Mouse (Mus musculus): ENCODE measurements at regions not wholly inside any gene's neighbourhood (a gene's known extent, or its start where the extent isn't known, plus 50 kb on each side); places are given as distances from the start of the nearest gene placed in this dataset.
A peak's percentile ranks its signal among the peaks of the same experiment; 100 is the strongest.

GRCm38 (mm10) chr13:72114776-72115663 lies 151.5 kb upstream of the Irx1 start:
- in situ Hi-C loops (cut with MboI; ENCODE audit: low pct_unique_long_range_greater_than_20kb): no loop called here
- DNase-seq (ENCODE audit: low read depth, low spot score) (no peak), ATAC-seq (no peak)
- POLR2A ChIA-PET: interaction anchor here (0.6 kb wide), 1 partner anchor 225 kb away, joined by 5 read pairs; no protein-coding TSS in a partner anchor
- no peaks in the 10 kb centered on the region for H3K27me3 ChIP-seq
- CTCF ChIA-PET: no interaction called here
- no peak for TF ChIP-seq CTCF (IDR thresholded peaks at IDR 0.05)

DNA sequence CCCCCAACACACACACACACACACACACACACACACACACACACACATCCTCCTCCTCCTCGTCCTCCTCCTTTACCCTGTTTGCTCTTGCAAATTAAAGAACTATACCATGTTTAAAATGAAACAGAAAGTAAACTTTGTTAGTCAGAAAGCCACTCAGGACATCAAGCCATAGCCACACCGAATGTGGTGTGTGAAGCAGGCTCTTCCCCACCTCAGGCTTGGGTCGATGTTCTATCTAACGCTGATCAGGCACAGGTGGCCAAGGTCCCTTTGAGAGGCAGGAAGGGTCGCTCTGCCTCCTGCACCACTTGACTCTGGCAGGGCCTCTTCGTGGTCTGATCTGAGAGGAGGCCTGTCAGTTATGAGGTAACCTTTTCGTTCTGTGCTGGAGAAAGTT lies 156.9 kb upstream of the Irx1 start:
- ChIA-PET POLR2A (no interaction called here), CTCF (no interaction called here)
- no peak for ATAC-seq
- in situ Hi-C loops (cut with MboI; ENCODE audit: low pct_unique_long_range_greater_than_20kb): no loop called here
- no peak for TF ChIP-seq CTCF (IDR thresholded peaks at IDR 0.05)
- H3K27me3 ChIP-seq: no peaks in the 10 kb centered on the region
- DNase-seq (ENCODE audit: low read depth, low spot score): no peak

GRCm38 (mm10) chr13:72120911-72121553 lies 157.5 kb upstream of the Irx1 start:
- in situ Hi-C loops (cut with MboI; ENCODE audit: low pct_unique_long_range_greater_than_20kb): no loop called here
- ChIA-PET POLR2A (no interaction called here), CTCF (no interaction called here)
- no peak for ATAC-seq
- TF ChIP-seq CTCF (IDR thresholded peaks at IDR 0.05): no peak
- no peak for DNase-seq (ENCODE audit: low read depth, low spot score)
- H3K27me3 ChIP-seq: no peaks in the 10 kb centered on the region

GRCm38 (mm10) chr13:72121554-72122229 lies 158.2 kb upstream of the Irx1 start:
- no peak for DNase-seq (ENCODE audit: low read depth, low spot score)
- ATAC-seq: no peak
- no peak for TF ChIP-seq CTCF (IDR thresholded peaks at IDR 0.05)
- in situ Hi-C loops (cut with MboI; ENCODE audit: low pct_unique_long_range_greater_than_20kb): no loop called here
- POLR2A ChIA-PET: no interaction called here
- CTCF ChIA-PET: no interaction called here
- no peaks in the 10 kb centered on the region for H3K27me3 ChIP-seq

GRCm38 (mm10) chr13:72122230-72122627 lies 158.7 kb upstream of the Irx1 start:
- POLR2A ChIA-PET: no interaction called here
- in situ Hi-C loops (cut with MboI; ENCODE audit: low pct_unique_long_range_greater_than_20kb): no loop called here
- TF ChIP-seq CTCF (IDR thresholded peaks at IDR 0.05): no peak
- DNase-seq (ENCODE audit: low read depth, low spot score) (no peak), ATAC-seq (no peak)
- CTCF ChIA-PET: interaction anchor here (1.0 kb wide), 1 partner anchor 9 kb away, joined by 3 read pairs; no protein-coding TSS in a partner anchor
- H3K27me3 ChIP-seq: no peaks in the 10 kb centered on the region

DNA sequence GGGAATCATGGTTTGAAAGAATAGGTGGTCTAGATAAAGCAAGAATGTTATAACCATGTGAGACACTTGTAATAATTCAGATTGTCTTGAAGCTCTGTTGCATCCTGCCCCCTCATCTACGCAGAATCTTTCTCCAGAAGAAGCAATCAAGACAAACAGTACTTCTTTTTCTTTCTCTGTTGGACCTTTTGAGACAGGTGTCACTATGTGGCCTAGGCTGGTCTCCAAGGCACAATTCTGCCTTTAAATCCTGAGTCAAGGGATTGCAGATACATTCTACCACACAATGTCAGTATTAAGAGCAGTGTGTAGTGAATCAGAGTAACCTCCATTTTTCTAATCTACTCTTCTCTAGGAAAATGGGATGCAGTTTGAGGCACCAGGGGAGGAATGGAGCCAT lies 164.8 kb upstream of the Irx1 start:
- no peak for ATAC-seq
- ChIA-PET POLR2A (no interaction called here), CTCF (no interaction called here)
- DNase-seq (ENCODE audit: low read depth, low spot score): no peak
- no peak for TF ChIP-seq CTCF (IDR thresholded peaks at IDR 0.05)
- no peaks in the 10 kb centered on the region for H3K27me3 ChIP-seq
- in situ Hi-C loops (cut with MboI; ENCODE audit: low pct_unique_long_range_greater_than_20kb): no loop called here

GRCm38 (mm10) chr13:72131341-72131740 lies 167.8 kb upstream of the Irx1 start:
- in situ Hi-C loops (cut with MboI; ENCODE audit: low pct_unique_long_range_greater_than_20kb): no loop called here
- CTCF ChIA-PET: interaction anchor here (1.1 kb wide), 1 partner anchor 9 kb away, joined by 3 read pairs; no protein-coding TSS in a partner anchor
- POLR2A ChIA-PET: no interaction called here
- no peaks in the 10 kb centered on the region for H3K27me3 ChIP-seq
- no peak for TF ChIP-seq CTCF (IDR thresholded peaks at IDR 0.05)
- ATAC-seq (no peak), DNase-seq (ENCODE audit: low read depth, low spot score) (no peak)

GRCm38 (mm10) chr13:72134101-72134768 lies 170.7 kb upstream of the Irx1 start:
- ATAC-seq (no peak), DNase-seq (ENCODE audit: low read depth, low spot score) (no peak)
- CTCF ChIA-PET: no interaction called here
- TF ChIP-seq CTCF (IDR thresholded peaks at IDR 0.05): no peak
- no peaks in the 10 kb centered on the region for H3K27me3 ChIP-seq
- POLR2A ChIA-PET: no interaction called here
- in situ Hi-C loops (cut with MboI; ENCODE audit: low pct_unique_long_range_greater_than_20kb): no loop called here

DNA sequence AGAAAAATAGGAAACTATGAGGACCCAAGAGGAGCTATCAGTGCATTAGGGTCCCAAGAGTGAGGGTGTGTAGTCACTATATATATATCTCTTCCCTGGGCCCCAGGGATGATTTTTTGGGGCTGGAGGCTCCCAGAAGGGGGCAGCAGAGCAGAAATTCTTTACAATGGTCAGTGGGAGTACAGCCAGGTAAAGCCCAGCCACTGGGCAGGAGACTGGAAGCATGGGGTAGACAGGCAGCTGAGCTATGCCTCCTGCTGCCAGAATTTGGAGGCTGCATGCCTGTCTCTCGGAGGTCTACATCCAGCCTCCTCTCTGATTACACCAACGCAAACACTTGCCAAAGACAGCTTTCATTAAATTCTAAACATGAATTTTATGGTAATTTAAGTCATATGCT lies 202.7 kb upstream of the Irx1 start:
- H3K27me3 ChIP-seq: no peaks in the 10 kb centered on the region
- ChIA-PET POLR2A (no interaction called here), CTCF (interaction anchor here (1.2 to 2.1 kb wide), 3 partner anchors 8 to 458 kb away, joined by 3 to 5 read pairs (median 4); no protein-coding TSS in a partner anchor)
- ATAC-seq (no peak), DNase-seq (ENCODE audit: low read depth, low spot score) (no peak)
- in situ Hi-C loops (cut with MboI; ENCODE audit: low pct_unique_long_range_greater_than_20kb): no loop called here
- TF ChIP-seq CTCF (IDR thresholded peaks at IDR 0.05): peak; percentile 68

DNA sequence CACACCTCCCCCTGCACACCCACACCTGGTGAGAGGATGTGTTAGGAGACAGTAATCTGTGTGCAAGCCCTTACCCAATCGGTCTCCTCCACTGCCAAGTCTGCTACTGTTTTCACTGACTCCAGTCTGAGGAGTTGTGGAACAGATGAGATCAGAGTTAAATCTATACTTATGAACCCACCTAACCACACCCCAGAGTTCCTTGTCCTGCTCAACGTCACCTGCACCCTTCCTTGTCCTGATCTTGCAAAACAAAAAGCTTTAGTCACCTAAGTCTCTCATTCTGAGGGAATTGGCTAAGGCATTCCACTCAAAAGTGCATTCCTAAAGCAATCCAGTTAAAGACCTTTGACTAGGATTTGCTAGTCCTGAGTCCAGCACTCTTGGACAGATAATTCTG lies 203.9 kb upstream of the Irx1 start:
- TF ChIP-seq CTCF (IDR thresholded peaks at IDR 0.05): no peak
- in situ Hi-C loops (cut with MboI; ENCODE audit: low pct_unique_long_range_greater_than_20kb): no loop called here
- peak; percentile 12 for ATAC-seq
- ChIA-PET POLR2A (no interaction called here), CTCF (no interaction called here)
- H3K27me3 ChIP-seq: no peaks in the 10 kb centered on the region
- no peak for DNase-seq (ENCODE audit: low read depth, low spot score)

All from Patski (cell line).